Mouse (Mus musculus) hindbrain, embryonic 12.5 days (tissue): ENCODE measurements at regions not wholly inside any gene's neighbourhood (a gene's known extent, or its start where the extent isn't known, plus 50 kb on each side); places are given as distances from the start of the nearest gene placed in this dataset.

Experiments
- ATAC-seq: fragments of 200-750 bp; cut with Nextera tagmentation; 2 replicates; pipeline ENCODE4 v1.8.0; 2017; ENCODE audit warnings: moderate TSS enrichment; ENCODE audit not compliant: low FRiP score
- H3K27ac ChIP-seq: fragments of 300-500 bp; sonication (generic); 2 replicates; pipeline ENCODE4 v1.5.1; 2016; ENCODE audit warnings: mild to moderate bottlenecking
- H3K27me3 ChIP-seq: fragments of 300-500 bp; sonication (generic); 2 replicates; pipeline ENCODE4 v1.6.1; 2016; ENCODE audit warnings: mild to moderate bottlenecking
- H3K36me3 ChIP-seq: fragments of 300-500 bp; sonication (generic); 2 replicates; pipeline ENCODE4 v1.6.1; 2016; ENCODE audit warnings: mild to moderate bottlenecking
- H3K4me1 ChIP-seq: fragments of 300-500 bp; sonication (generic); 2 replicates; pipeline ENCODE4 v1.6.1; 2016
- H3K4me2 ChIP-seq: fragments of 300-500 bp; sonication (generic); replicated peaks from 2 replicates; pipeline ENCODE4 v1.6.1; 2016; ENCODE audit warnings: mild to moderate bottlenecking
- H3K4me3 ChIP-seq: fragments of 300-500 bp; sonication (generic); 2 replicates; pipeline ENCODE4 v1.5.1; 2016; ENCODE audit warnings: mild to moderate bottlenecking
- H3K9ac ChIP-seq: fragments of 300-500 bp; sonication (generic); 2 replicates; pipeline ENCODE4 v1.6.1; 2016; ENCODE audit warnings: mild to moderate bottlenecking, moderate library complexity
- H3K9me3 ChIP-seq: fragments of 300-500 bp; sonication (generic); replicated peaks from 2 replicates; pipeline ENCODE4 v1.6.1; 2016; ENCODE audit warnings: mild to moderate bottlenecking
- WGBS: fragments of 180-500 bp; shearing (Covaris S2); methylation state at CpG from one replicate; pipeline ENCODE4 v1.1.7; 2016; 5-methylcytosine and 5-hydroxymethylcytosine counted together

DNA sequence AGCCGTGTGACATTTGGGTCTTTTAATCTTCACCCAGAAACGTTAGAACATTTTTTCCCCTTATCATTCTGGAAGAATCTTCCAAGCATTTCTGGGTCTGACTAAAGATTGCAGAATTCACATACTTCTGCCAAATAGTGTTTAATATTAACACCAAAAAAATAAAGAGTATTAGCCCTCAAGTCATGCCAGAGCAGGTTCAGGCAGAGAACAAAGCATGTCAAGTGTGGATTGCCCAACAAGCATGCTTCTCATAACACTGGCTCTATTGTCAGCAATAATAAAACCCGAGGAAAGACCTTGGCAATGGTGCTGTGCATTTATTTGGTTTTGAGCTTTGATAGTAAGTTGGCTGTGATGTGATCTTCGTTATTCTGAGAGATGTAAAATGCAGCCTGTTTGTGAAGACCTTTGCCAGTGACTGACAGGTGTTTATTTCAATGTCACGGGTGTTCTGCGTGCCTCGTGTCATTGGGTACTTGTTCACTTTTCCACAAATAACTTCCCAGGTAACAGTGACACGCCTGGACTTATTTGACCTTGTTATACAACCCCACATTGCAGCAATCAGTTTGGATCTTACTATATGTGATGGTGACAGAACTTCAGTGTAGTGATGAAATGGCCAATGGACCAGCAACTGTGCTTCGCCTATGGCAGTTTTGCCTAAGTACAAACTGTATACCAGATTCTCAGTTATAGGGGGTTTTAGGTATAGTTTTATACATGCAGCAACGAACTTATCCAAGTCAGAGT lies 354.3 kb downstream of the 1700129C05Rik start:
- no peak for ATAC-seq
- H3K4me3 ChIP-seq = no peak overlapping the region
- 84% methylated on average over 10 of the region's 10 CpGs for WGBS
- no peak overlapping the region for H3K27ac ChIP-seq
- no peaks in the 10 kb centered on the region for H3K4me1 ChIP-seq
- no peaks in the 10 kb centered on the region for H3K27me3 ChIP-seq
- no peak overlapping the region for H3K9ac ChIP-seq
- H3K9me3 ChIP-seq = no peaks in the 10 kb centered on the region
- no peak overlapping the region for H3K4me2 ChIP-seq
- H3K36me3 ChIP-seq = no peaks in the 10 kb centered on the region

GRCm38 (mm10) chr14:58787618-58788017 lies 355.1 kb downstream of the 1700129C05Rik start:
- Histone ChIP-seq H3K27me3 (no peaks in the 10 kb centered on the region), H3K4me1 (no peaks in the 10 kb centered on the region), H3K9me3 (no peaks in the 10 kb centered on the region), H3K4me3 (no peak overlapping the region), H3K4me2 (no peak overlapping the region), H3K36me3 (no peaks in the 10 kb centered on the region), H3K27ac (no peak overlapping the region), H3K9ac (no peak overlapping the region)
- no peak for ATAC-seq
- 55% methylated on average over 2 of the region's 2 CpGs for WGBS

- H3K27me3 ChIP-seq = no peaks in the 10 kb centered on the region
- no peaks in the 10 kb centered on the region for H3K4me1 ChIP-seq
- WGBS = 83% methylated on average over 4 of the region's 4 CpGs
- ATAC-seq = no peak
- H3K4me3 ChIP-seq = no peak overlapping the region
- H3K9me3 ChIP-seq = no peaks in the 10 kb centered on the region
- no peak overlapping the region for H3K27ac ChIP-seq
- no peak overlapping the region for H3K9ac ChIP-seq
- no peaks in the 10 kb centered on the region for H3K36me3 ChIP-seq
- no peak overlapping the region for H3K4me2 ChIP-seq
Measured at GRCm38 (mm10) chr14:58786791-58787491, 355.8 kb downstream of the 1700129C05Rik start.

- H3K27me3 ChIP-seq = no peaks in the 10 kb centered on the region
- no peaks in the 10 kb centered on the region for H3K9me3 ChIP-seq
- no peak overlapping the region for H3K4me2 ChIP-seq
- no peak overlapping the region for H3K27ac ChIP-seq
- H3K9ac ChIP-seq = no peak overlapping the region
- no peak overlapping the region for H3K4me3 ChIP-seq
- ATAC-seq = no peak
- WGBS = 60% methylated on average over 1 of the region's 1 CpGs
- H3K36me3 ChIP-seq = no peaks in the 10 kb centered on the region
- no peaks in the 10 kb centered on the region for H3K4me1 ChIP-seq
Measured at GRCm38 (mm10) chr14:58783201-58783600, 359.5 kb downstream of the 1700129C05Rik start.

- WGBS = 84% methylated on average over 4 of the region's 4 CpGs
- ATAC-seq = no peak
- no peak overlapping the region for H3K4me2 ChIP-seq
Measured at GRCm38 (mm10) chr14:58780306-58780705, 362.4 kb downstream of the 1700129C05Rik start.

DNA sequence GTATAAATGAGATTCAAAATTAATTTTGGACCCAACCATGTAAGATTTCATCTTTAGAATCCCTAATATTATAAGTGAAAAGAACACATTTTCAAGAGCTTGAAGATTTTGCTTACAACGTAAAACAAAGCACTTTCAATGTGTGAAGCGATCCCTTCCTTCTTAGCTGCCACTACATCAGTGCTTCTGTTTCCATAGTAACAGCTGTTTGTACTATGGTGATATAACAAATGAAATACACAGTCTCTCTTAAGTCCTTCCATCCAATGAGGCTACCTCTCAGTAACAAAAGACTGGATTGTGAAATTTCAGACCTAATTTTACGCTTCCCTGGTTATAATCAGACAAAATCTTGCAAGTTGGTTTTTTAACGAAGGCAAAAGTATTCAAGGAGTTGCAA lies 364.0 kb downstream of the 1700129C05Rik start:
- Histone ChIP-seq H3K27me3 (no peaks in the 10 kb centered on the region), H3K4me3 (no peak overlapping the region), H3K9ac (no peak overlapping the region), H3K36me3 (no peaks in the 10 kb centered on the region), H3K9me3 (no peaks in the 10 kb centered on the region), H3K4me1 (no peaks in the 10 kb centered on the region), H3K4me2 (no peak overlapping the region), H3K27ac (no peak overlapping the region)
- ATAC-seq = no peak
- WGBS = 53% methylated on average over 4 of the region's 4 CpGs

More at GRCm38 (mm10) chr14:58780306-58780705, 362.4 kb downstream of the 1700129C05Rik start:
- Histone ChIP-seq H3K4me1 (no peaks in the 10 kb centered on the region), H3K4me3 (no peak overlapping the region), H3K27ac (no peak overlapping the region), H3K9ac (no peak overlapping the region), H3K36me3 (no peaks in the 10 kb centered on the region), H3K27me3 (no peaks in the 10 kb centered on the region), H3K9me3 (no peaks in the 10 kb centered on the region)

DNA sequence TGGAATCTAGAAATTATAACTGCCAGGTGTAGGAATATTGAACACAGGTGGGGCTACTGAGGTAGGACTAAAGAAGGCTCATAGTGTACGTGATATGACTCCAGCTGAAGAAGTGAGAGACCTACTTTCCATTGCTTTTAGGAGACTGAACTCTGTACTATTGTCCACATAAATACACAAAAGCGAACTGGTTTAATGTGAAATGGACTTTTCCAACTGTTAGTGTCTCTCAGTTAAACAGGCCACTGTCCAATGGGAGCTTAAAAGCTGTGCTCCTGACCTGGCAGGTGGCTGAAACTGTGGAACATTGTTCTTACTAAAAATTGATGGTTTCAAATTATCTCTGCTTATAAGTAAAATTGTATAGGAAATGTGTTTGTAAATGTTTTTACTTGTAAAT lies 381.4 kb downstream of the 1700129C05Rik start:
- Histone ChIP-seq H3K9ac (no peak overlapping the region), H3K36me3 (no peaks in the 10 kb centered on the region), H3K4me2 (no peak overlapping the region), H3K9me3 (no peaks in the 10 kb centered on the region), H3K4me1 (no peaks in the 10 kb centered on the region), H3K27ac (no peak overlapping the region), H3K4me3 (no peak overlapping the region), H3K27me3 (no peaks in the 10 kb centered on the region)
- ATAC-seq = no peak
- 87% methylated on average over 2 of the region's 2 CpGs for WGBS

GRCm38 (mm10) chr14:58759759-58760158 lies 382.9 kb downstream of the 1700129C05Rik start:
- 89% methylated on average over 4 of the region's 4 CpGs for WGBS
- Histone ChIP-seq H3K4me2 (no peak overlapping the region), H3K27me3 (no peaks in the 10 kb centered on the region), H3K9me3 (no peaks in the 10 kb centered on the region), H3K4me3 (no peak overlapping the region), H3K27ac (no peak overlapping the region), H3K36me3 (no peaks in the 10 kb centered on the region), H3K9ac (no peak overlapping the region), H3K4me1 (no peaks in the 10 kb centered on the region)
- no peak for ATAC-seq

- H3K4me2 ChIP-seq = no peak overlapping the region
Measured at GRCm38 (mm10) chr14:58753781-58754180, 388.9 kb downstream of the 1700129C05Rik start.

DNA sequence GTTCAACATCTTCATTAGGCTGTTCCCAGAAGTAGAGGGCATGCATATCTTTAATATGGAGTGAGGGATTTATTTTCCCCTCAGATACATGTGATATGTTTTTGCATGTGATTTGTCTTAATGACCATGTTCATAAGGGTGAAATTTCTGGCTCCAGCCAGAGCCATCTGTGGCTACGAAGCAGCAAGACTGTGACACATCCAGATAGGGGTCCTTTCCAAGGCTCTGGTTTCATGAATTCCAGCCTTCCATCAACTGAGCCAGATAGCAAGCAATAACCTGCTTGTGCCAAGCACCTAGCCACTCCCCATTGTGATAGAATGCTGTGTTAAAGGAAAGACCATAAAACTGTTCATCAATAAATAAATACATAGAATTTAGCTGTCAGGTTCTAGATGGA lies 389.6 kb downstream of the 1700129C05Rik start:
- Histone ChIP-seq H3K4me2 (no peak overlapping the region), H3K4me3 (no peak overlapping the region), H3K4me1 (no peaks in the 10 kb centered on the region), H3K9me3 (no peaks in the 10 kb centered on the region), H3K27me3 (no peaks in the 10 kb centered on the region), H3K9ac (no peak overlapping the region), H3K27ac (no peak overlapping the region), H3K36me3 (no peaks in the 10 kb centered on the region)
- 88% methylated on average over 1 of the region's 1 CpGs for WGBS
- no peak for ATAC-seq

More at GRCm38 (mm10) chr14:58753781-58754180, 388.9 kb downstream of the 1700129C05Rik start:
- Histone ChIP-seq H3K27ac (no peak overlapping the region), H3K9ac (no peak overlapping the region), H3K4me1 (no peaks in the 10 kb centered on the region), H3K9me3 (no peaks in the 10 kb centered on the region), H3K27me3 (no peaks in the 10 kb centered on the region), H3K36me3 (no peaks in the 10 kb centered on the region), H3K4me3 (no peak overlapping the region)
- ATAC-seq = no peak
- 90% methylated on average over 7 of the region's 7 CpGs for WGBS

DNA sequence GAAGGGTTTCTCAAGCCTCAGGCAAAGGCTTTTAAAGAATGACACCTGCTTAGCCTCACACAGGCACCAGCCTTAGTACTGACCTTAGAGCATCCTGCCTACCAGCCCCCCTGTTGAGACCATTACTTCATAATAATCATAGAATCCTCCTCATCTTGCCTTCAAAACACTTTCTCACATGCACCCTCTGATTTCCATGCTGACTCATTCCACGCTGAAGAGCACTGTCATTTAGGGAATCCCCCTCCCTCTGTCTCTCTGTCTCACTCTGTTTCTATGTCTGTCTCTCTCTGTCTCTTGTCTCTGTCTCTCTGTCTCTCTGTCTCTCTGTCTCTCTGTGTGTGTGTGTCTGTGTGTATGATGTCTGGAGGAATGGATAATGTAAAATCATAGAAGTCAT lies 416.3 kb downstream of the 1700129C05Rik start:
- H3K27me3 ChIP-seq = no peaks in the 10 kb centered on the region
- H3K4me2 ChIP-seq = no peak overlapping the region
- H3K4me1 ChIP-seq = no peaks in the 10 kb centered on the region
- no peaks in the 10 kb centered on the region for H3K36me3 ChIP-seq
- no peak overlapping the region for H3K27ac ChIP-seq
- H3K4me3 ChIP-seq = no peak overlapping the region
- ATAC-seq = no peak
- WGBS = 73% methylated on average over 1 of the region's 1 CpGs
- H3K9ac ChIP-seq = no peak overlapping the region
- no peaks in the 10 kb centered on the region for H3K9me3 ChIP-seq

- no peak for ATAC-seq
Measured at GRCm38 (mm10) chr14:58714856-58715255, 427.8 kb downstream of the 1700129C05Rik start.

GRCm38 (mm10) chr14:58709861-58710260 lies 432.8 kb downstream of the 1700129C05Rik start:
- no peaks in the 10 kb centered on the region for H3K27me3 ChIP-seq
- no peak overlapping the region for H3K4me2 ChIP-seq
- H3K36me3 ChIP-seq = no peaks in the 10 kb centered on the region
- 74% methylated on average over 7 of the region's 7 CpGs for WGBS
- H3K27ac ChIP-seq = no peak overlapping the region
- no peak overlapping the region for H3K9ac ChIP-seq
- no peaks in the 10 kb centered on the region for H3K4me1 ChIP-seq
- ATAC-seq = no peak
- no peak overlapping the region for H3K4me3 ChIP-seq
- H3K9me3 ChIP-seq = no peaks in the 10 kb centered on the region

More at GRCm38 (mm10) chr14:58714856-58715255, 427.8 kb downstream of the 1700129C05Rik start:
- H3K27me3 ChIP-seq = no peaks in the 10 kb centered on the region
- H3K9me3 ChIP-seq = no peaks in the 10 kb centered on the region
- H3K9ac ChIP-seq = no peak overlapping the region
- no peaks in the 10 kb centered on the region for H3K36me3 ChIP-seq
- no peak overlapping the region for H3K4me3 ChIP-seq
- H3K4me1 ChIP-seq = no peaks in the 10 kb centered on the region
- H3K27ac ChIP-seq = no peak overlapping the region
- H3K4me2 ChIP-seq = no peak overlapping the region
